Mouse (Mus musculus) spleen, adult 18-20 months (tissue): ENCODE results near the gene Jmjd1c.

Experiments
- DNase-seq, 2 experiments: peaks; one replicate each; pipeline ENCODE4 v3.0.0; 2022; ENCODE audit warnings: mixed read lengths in 2 of 2

Jmjd1c gene

GRCm38 (mm10) chr10:67137437-67137836 lies 41.5 kb downstream of the Jmjd1c start:
- DNase-seq = no peak

GRCm38 (mm10) chr10:67143661-67144060 lies 47.7 kb downstream of the Jmjd1c start:
- DNase-seq = no peak

GRCm38 (mm10) chr10:67144269-67144668 lies 48.3 kb downstream of the Jmjd1c start:
- no peak for DNase-seq

- DNase-seq = no peak
Measured at GRCm38 (mm10) chr10:67145623-67146022, 49.7 kb downstream of the Jmjd1c start.

- DNase-seq = no peak
Measured at GRCm38 (mm10) chr10:67151766-67152165, 55.8 kb downstream of the Jmjd1c start.

- no peak for DNase-seq
Measured at GRCm38 (mm10) chr10:67154647-67155046, 58.7 kb downstream of the Jmjd1c start.

- DNase-seq = no peak
Measured at GRCm38 (mm10) chr10:67174049-67174448, 78.1 kb downstream of the Jmjd1c start.

- DNase-seq = no peak
Measured at GRCm38 (mm10) chr10:67176031-67176430, 80.1 kb downstream of the Jmjd1c start.

- DNase-seq = no peak
Measured at GRCm38 (mm10) chr10:67176932-67177331, 81.0 kb downstream of the Jmjd1c start.

- no peak for DNase-seq
Measured at GRCm38 (mm10) chr10:67177410-67177809, 81.5 kb downstream of the Jmjd1c start.

- no peak for DNase-seq
Measured at GRCm38 (mm10) chr10:67180021-67180420, 84.1 kb downstream of the Jmjd1c start.

GRCm38 (mm10) chr10:67180799-67181198 lies 84.9 kb downstream of the Jmjd1c start:
- DNase-seq = no peak

GRCm38 (mm10) chr10:67182651-67183050 lies 86.7 kb downstream of the Jmjd1c start:
- peak; percentile 12 to 32 for DNase-seq

- DNase-seq = no peak
Measured at GRCm38 (mm10) chr10:67183086-67183485, 87.2 kb downstream of the Jmjd1c start.

GRCm38 (mm10) chr10:67184441-67185070 lies 88.6 kb downstream of the Jmjd1c start:
- DNase-seq = no peak

- peak; percentile 47 to 59 for DNase-seq
Measured at GRCm38 (mm10) chr10:67185491-67186081, 89.7 kb downstream of the Jmjd1c start.

GRCm38 (mm10) chr10:67186489-67186888 lies 90.6 kb downstream of the Jmjd1c start:
- DNase-seq = no peak

- no peak for DNase-seq
Measured at GRCm38 (mm10) chr10:67187001-67187453, 91.1 kb downstream of the Jmjd1c start.

- DNase-seq = no peak
Measured at GRCm38 (mm10) chr10:67187952-67188351, 92.0 kb downstream of the Jmjd1c start.

- DNase-seq = no peak
Measured at GRCm38 (mm10) chr10:67189057-67189456, 93.1 kb downstream of the Jmjd1c start.

GRCm38 (mm10) chr10:67190261-67190660 lies 94.3 kb downstream of the Jmjd1c start:
- peak; percentile 17 to 34 for DNase-seq

- no peak for DNase-seq
Measured at GRCm38 (mm10) chr10:67192366-67192765, 96.4 kb downstream of the Jmjd1c start.

GRCm38 (mm10) chr10:67193003-67193652 lies 97.2 kb downstream of the Jmjd1c start:
- DNase-seq = no peak

- no peak for DNase-seq
Measured at GRCm38 (mm10) chr10:67194046-67194445, 98.1 kb downstream of the Jmjd1c start.
